Mouse (Mus musculus) 3T3-L1 (cell line): ENCODE measurements around the gene Lrpap1.

Source experiments
- DNase-seq: peaks from one replicate; pipeline ENCODE4 v3.0.0-alpha.2; 2015; ENCODE audit warnings: low read depth, low spot score

The Lrpap1 gene

DNA sequence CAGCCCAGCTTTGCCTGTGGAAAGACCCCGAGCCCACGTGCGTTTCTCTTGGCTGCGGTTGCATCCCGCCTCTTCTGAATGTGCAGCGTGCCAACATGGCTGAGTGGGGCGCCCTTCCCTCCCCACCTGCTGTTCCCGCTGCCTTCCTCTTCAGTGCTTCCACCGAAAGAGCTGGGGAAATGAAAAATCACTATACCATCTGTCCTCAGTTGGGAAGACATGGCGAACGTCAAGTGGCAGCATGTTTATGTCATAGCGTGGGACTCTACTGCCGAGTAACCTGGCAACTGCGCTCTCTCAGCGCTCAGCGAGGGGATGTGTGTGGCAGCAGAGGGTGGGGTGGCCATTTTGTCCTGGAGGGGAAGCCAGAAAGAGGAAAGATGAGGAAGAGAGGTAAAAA, 23.6 kb upstream of the Lrpap1 start:
- no peak for DNase-seq

- no peak for DNase-seq
Measured at GRCm38 (mm10) chr5:35120024-35120423, 14.5 kb upstream of the Lrpap1 start.

DNA sequence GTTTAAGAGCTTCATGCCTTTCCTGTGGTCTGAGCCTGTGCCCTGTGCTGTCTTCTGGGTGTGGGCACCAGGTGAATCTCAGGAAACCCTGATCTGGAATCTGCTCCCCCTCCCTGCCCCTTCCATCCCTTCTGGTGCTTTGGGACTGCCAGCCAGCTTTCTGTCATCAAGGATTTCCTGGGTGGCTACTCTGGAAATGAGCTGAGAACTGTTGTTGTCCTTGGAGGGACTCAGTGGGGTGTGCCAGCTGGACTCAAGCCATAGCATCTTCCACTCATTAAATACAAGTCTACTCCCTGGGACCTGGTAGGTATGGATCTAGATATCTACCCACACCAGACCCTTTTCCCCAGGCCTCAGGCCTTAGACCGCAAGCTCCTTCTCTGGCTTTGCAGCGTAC, 12.9 kb upstream of the Lrpap1 start:
- peak; percentile 20 for DNase-seq

DNA sequence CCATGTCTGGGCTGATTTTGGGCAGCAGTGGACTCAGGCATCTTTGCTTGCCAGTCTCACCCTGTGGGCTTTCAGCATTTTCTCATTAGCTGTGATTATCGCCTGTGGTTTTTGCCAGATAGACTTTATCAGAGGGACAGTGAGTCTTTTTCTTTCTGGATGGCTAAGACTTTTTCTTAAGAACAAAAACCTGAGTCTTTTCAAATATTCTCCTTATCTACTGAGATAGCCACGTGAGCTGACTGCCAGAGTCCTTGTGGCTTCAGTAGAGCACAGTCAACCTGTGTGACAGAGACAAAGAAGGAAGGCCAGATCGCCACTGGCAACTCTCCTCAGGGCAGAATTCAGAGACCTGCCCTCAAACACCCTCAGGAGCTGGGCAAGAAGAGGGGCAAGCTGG, 12.1 kb upstream of the Lrpap1 start:
- DNase-seq = no peak

DNA sequence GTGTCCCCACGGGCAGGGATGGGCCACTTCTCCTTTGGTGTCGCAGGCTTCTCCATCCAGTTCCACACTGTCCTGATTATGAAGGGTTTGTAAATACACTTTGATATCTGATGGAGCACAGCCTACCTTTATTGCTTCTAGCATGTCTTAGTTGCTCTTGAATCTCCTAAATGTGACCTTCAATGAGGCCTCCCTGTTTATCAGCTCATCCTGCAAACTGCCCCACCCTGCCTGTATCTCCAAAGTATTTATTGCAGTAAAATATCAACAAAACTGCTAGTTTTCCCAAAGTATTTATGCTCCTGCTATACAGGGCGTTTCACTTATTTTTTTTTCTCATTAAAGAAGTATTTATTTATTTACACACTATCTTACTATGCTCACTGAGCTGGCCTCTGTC, 10.4 kb upstream of the Lrpap1 start:
- no peak for DNase-seq

GRCm38 (mm10) chr5:35112444-35112843, 6.9 kb upstream of the Lrpap1 start:
- no peak for DNase-seq

DNA sequence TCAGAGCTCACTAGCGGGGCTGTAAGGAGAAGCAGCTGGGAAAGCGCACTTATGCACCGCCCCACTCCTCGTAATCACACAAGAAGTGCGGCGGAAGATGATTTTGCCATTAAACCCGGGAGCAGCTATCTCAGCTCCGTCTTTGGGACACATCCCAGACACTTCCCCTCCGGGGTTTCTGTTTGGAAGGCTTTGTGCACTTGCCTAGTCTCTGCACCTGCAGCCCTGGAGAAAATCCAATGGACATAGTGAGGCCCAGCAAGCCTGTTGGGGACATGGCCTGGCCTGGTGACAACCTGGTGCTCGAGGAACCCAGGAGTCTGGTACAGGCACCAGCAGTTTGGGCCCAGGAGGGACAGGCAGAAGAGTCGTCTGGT, 344 bp upstream of the Lrpap1 start:
- DNase-seq = no peak

DNA sequence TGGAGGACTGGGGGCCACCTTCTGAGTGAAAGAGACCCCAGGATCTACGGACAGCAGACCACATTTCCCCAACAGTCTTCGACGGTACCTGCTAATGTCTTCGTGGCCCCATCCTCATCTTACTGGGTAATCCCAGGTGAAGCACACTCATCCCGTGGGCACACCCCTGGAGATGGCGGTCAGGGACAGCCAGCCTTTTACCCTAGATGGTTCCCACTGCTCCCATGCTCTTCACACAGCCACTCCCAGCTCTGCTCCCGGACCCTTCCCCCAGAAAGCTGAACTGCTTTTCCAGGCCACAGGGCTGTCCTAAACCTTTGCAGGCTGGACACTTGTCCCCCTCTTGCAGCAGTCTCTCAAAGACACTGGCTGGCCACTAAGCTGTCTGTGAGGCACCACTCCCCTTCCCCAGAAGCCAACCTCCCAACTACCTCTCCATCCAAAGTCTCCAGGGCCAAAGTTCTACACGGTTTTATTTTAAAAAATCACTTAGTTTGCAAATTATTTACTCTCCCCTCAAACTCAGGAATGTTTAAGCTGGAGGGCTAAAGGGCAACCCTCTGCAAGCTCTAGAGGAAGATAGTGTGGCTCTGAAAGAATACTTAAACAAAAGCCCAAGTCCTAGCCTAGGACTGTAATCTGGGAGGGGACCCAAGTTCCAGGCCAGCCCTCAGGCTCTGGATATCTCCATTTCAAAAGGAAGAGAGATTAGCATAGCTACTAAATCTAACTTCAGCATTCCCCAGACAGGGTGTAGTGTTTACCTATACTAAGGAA, 1.2 kb downstream of the Lrpap1 start:
- DNase-seq = peak; percentile 12

DNA sequence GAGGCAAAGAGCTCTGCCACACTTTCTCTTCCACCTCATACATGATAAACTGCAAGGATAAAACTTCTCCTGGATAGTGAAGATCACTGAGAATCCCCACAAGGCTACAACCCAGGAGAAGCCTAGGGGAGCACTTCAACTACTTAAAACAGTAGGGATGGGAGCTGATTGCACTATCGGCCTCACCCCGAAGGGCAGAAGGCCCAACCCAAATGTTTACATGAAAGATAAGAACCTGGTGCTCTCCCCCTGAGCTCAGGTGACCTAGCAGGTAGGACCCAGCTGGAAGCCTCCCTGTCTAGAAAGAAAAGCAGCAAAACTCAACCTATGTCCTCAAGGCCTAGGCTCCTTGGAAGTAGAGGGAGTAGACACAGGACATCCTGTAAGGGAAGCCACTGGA, 2.0 kb downstream of the Lrpap1 start:
- DNase-seq = no peak

DNA sequence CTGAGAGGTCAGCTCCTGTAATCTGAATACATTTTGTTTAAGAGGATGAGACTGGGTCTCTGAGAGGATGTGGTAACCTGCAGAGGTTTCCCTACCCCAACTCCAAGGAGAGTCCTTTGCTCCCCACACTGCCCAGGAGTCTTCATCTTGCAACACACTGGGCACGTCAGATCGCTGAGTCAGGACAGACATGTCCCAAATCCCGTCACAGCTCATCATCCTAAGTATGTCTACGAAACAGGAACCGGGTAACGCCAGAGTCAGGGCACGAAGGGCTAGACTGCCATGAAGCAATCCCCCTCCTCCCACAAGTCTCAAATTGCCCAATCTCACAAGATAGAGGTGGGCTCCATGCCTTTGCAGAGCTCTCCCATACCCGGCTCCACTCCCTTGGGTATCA, 2.5 kb downstream of the Lrpap1 start:
- DNase-seq = no peak

- DNase-seq = no peak
Measured at GRCm38 (mm10) chr5:35091636-35092035, 13.9 kb downstream of the Lrpap1 start.

- DNase-seq = no peak
Measured at GRCm38 (mm10) chr5:35089614-35089963, 16.0 kb downstream of the Lrpap1 start.

DNA sequence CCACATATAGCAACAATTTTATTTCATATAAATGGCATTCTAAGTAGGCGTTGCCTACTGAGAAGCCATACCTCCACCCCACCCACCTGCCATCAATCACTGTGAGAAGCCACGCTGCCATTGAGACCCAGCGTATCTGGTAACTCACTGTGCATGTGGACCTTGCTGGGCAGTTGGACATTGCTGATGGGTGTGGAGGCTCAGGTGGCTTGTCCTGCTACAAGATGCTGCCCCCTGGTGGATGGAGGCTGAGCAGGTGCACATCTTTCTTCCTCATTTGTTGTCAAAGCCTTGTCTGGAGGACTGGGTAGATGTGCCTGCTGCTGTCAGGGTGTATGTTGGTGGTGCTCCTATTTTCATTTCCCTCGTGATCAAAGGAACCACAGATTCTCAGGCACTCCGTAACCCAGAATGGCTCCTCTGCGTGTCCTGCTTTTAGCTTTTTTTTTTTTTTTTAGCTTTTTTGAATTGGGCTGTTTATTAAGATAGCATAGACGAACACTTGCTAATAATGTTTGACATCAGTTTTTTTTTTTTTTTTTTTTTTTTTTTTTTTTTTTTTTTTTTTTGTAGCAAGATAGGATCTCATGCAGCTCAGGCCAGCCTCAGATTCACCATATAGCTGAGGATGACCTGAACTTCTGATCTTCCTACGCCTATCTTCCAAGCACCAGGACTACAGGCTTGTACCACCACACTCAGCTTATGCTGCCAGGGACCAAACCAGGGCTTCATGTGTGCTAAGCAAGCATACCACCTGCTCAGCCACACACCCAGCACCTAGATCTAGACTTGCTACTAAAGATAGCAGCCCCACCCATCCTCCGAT, 16.6 kb downstream of the Lrpap1 start:
- peak; percentile 83 for DNase-seq

- DNase-seq = no peak
Measured at GRCm38 (mm10) chr5:35084913-35085312, 20.7 kb downstream of the Lrpap1 start.

GRCm38 (mm10) chr5:35079101-35079500, 26.5 kb downstream of the Lrpap1 start:
- no peak for DNase-seq

- DNase-seq = no peak
Measured at GRCm38 (mm10) chr5:35076369-35076768, 29.2 kb downstream of the Lrpap1 start.

DNA sequence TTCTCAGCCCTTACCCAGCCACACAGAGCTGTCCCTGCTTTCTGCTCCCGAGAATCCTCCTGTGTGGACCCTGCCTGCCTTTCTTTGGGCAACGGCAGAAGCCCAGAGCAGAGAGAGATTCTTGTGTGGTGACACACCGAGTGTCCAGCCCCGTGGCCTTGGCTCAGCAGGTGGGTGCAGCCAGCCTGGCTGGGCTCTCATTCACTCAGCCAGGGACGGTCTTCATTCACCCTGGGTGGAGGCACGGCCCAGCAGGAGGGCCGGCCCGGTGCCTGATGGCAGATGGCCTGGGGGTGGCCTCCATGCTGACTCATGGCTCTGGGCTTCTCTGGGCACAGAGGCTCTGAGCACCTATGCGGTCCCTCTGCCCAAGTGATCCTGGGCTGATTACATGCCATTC, 31.6 kb downstream of the Lrpap1 start:
- peak; percentile 43 for DNase-seq

DNA sequence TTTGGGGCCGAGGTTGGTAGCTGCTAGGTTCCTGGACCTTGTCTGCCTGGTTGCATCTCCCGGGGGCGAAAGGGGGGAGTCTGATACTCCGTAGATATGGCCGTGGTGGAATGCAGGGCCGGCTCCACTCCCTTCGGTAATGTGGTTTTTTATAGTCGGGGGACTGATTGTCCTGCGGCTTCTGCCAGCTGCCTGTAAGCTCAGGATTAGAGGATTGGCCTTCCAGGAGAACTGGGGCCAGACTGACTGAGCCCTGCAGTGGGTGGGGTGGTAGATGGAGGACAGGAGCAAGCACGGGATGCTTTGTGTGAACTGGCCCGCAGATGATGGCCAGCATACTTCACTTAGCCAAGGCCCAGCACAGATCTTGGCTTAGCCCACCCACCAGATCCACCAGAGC, 32.3 kb downstream of the Lrpap1 start:
- DNase-seq = no peak

GRCm38 (mm10) chr5:35071855-35072254, 33.7 kb downstream of the Lrpap1 start:
- no peak for DNase-seq

GRCm38 (mm10) chr5:35070953-35071352, 34.6 kb downstream of the Lrpap1 start:
- DNase-seq = no peak

DNA sequence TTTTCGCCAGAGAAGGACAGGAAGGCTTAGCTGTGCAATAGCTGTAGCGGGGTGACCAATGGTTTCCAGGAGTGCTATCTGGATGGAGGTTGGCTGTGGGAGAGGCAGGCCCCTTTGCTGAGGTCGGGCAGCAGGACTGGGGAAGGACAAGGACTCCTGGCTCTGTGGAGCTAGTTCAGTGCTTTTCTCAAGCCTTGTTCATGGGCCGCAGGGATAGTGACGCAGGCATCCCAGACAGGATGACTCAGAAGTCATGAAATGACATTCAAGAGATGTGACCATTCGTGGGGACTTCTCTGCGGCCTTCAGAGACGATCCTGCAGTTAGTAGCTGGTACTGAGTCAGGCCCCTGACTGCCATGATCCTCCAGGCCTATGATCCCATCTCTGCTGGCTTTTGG, 35.3 kb downstream of the Lrpap1 start:
- DNase-seq = no peak

DNA sequence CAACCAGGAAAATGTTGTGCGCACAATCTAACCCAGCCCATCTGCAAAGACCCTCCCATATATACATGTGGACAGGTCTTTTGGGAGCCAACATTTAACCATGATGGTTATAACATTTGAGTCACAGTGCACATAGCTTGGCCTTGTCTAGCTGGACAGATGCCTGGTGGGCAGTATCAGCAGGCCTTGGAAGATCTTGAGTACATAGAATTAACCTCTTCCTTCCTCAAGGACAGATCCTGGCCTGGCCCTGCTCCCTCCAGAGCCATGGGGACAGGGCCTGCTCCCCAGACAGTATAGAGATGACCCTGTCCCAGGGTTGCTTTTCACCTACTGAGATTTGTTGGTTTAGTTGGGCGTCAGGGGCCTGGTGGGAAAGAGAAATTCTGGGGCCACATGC, 35.7 kb downstream of the Lrpap1 start:
- no peak for DNase-seq

GRCm38 (mm10) chr5:35060098-35060497, 45.5 kb downstream of the Lrpap1 start:
- no peak for DNase-seq
